Mouse (Mus musculus) adrenal gland, adult (tissue): ENCODE data around the gene Dennd1a.
A peak's percentile ranks its signal among the peaks of the same experiment; 100 is the strongest.

ENCODE experiments used
- DNase-seq, 2 experiments: peaks; one replicate each; pipeline ENCODE4 v3.0.0; 2022 to 2023; ENCODE audit warnings: low spot score in 1 of 2; ENCODE audit not compliant: inconsistent age in 2 of 2

The Dennd1a gene

GRCm38 (mm10) chr2:38061474-38061873, 225.7 kb downstream of the Dennd1a start:
- peak in 1 of 2 experiments; percentile 52 for DNase-seq

- DNase-seq: no peak
Observed at GRCm38 (mm10) chr2:38052440-38052839, 234.8 kb downstream of the Dennd1a start.

- no peak for DNase-seq
Observed at GRCm38 (mm10) chr2:38051485-38052085, 235.6 kb downstream of the Dennd1a start.

GRCm38 (mm10) chr2:38048996-38049395, 238.2 kb downstream of the Dennd1a start:
- DNase-seq: no peak

GRCm38 (mm10) chr2:38045286-38045685, 241.9 kb downstream of the Dennd1a start:
- DNase-seq: no peak

GRCm38 (mm10) chr2:38040845-38041244, 246.3 kb downstream of the Dennd1a start:
- no peak for DNase-seq

GRCm38 (mm10) chr2:38039621-38040020, 247.6 kb downstream of the Dennd1a start:
- no peak for DNase-seq

- no peak for DNase-seq
Observed at GRCm38 (mm10) chr2:38028317-38028716, 258.9 kb downstream of the Dennd1a start.

GRCm38 (mm10) chr2:38025615-38026014, 261.6 kb downstream of the Dennd1a start:
- no peak for DNase-seq

- DNase-seq: no peak
Observed at GRCm38 (mm10) chr2:38023741-38024130, 263.5 kb downstream of the Dennd1a start.

- no peak for DNase-seq
Observed at GRCm38 (mm10) chr2:38023054-38023740, 264.0 kb downstream of the Dennd1a start.

GRCm38 (mm10) chr2:38021166-38021565, 266.0 kb downstream of the Dennd1a start:
- no peak for DNase-seq

- no peak for DNase-seq
Observed at GRCm38 (mm10) chr2:38014702-38015101, 272.5 kb downstream of the Dennd1a start.

- peak; percentile 72 for DNase-seq
Observed at GRCm38 (mm10) chr2:38013839-38014365, 273.3 kb downstream of the Dennd1a start.

- no peak for DNase-seq
Observed at GRCm38 (mm10) chr2:38007238-38007637, 280.0 kb downstream of the Dennd1a start.

- no peak for DNase-seq
Observed at GRCm38 (mm10) chr2:38003183-38003680, 284.0 kb downstream of the Dennd1a start.

GRCm38 (mm10) chr2:38001004-38001403, 286.2 kb downstream of the Dennd1a start:
- no peak for DNase-seq

- DNase-seq: no peak
Observed at GRCm38 (mm10) chr2:37997966-37998365, 289.2 kb downstream of the Dennd1a start.

- DNase-seq: no peak
Observed at GRCm38 (mm10) chr2:37989091-37989490, 298.1 kb downstream of the Dennd1a start.

- DNase-seq: no peak
Observed at GRCm38 (mm10) chr2:37988301-37988700, 298.9 kb downstream of the Dennd1a start.

GRCm38 (mm10) chr2:37985690-37986222, 301.4 kb downstream of the Dennd1a start:
- DNase-seq: no peak

- no peak for DNase-seq
Observed at GRCm38 (mm10) chr2:37982714-37983113, 304.5 kb downstream of the Dennd1a start.
